In the genomic region with DNA sequence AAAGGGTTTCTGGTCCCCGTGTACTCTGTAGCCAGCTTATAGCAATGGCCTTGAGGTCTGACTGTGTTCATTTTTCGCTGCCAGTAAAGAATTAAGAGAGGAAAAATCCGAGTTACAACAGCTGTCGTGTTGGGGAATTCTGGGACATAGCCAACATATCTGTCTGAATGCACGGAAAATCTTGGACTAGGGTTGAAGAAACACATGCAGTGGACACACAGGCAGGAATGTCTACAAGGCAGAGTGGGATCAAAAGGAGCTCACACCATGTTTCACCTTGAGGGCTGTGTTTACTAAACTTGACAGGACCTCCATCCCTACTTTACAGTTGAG, we compare ENCODE assay signal across 8 mouse cellular contexts. TPM values are rescaled to one million over a fixed set of nuclear protein-coding genes. Genes with fewer than 3 reads are reported as not detected.
DNase-seq lines count a peak whose midpoint lies in the region; ATAC-seq and TF ChIP-seq lines count a peak whose summit lies in the region.

No protein-coding gene starts in this region.

- H3K27ac ChIP-seq in kidney, embryonic 14.5 days (ENCODE audit: low read depth, low read length), result no peak overlapping the region
- H3K27ac ChIP-seq in hindbrain, embryonic 12.5 days, result no peak overlapping the region
- H3K27ac ChIP-seq in midbrain, embryonic 12.5 days (replicated peaks), result no peak overlapping the region

- H3K36me3 ChIP-seq in kidney, embryonic 14.5 days (ENCODE audit: control insufficient read depth, insufficient read depth, low read length), result no peaks in the 10 kb centered on the region; the same call in 1 of the 2 replicates
- H3K36me3 ChIP-seq in hindbrain, embryonic 12.5 days, result peaks cover 12% of the 10 kb centered on the region; the same call in 1 of the 2 replicates
- H3K36me3 ChIP-seq in midbrain, embryonic 12.5 days, result peaks cover 8% of the 10 kb centered on the region; the same call in 1 of the 2 replicates

- H3K4me1 ChIP-seq in kidney, embryonic 14.5 days (ENCODE audit: control insufficient read depth, insufficient read depth, low read length), result no peaks in the 10 kb centered on the region
- H3K4me1 ChIP-seq in hindbrain, embryonic 12.5 days, result peaks cover 3% of the 10 kb centered on the region; the same call in 1 of the 2 replicates
- no peaks in the 10 kb centered on the region for H3K4me1 ChIP-seq in midbrain, embryonic 12.5 days

- peak overlapping the region; percentile 61 for H3K4me3 ChIP-seq in kidney, embryonic 14.5 days (ENCODE audit: low read length)
- H3K4me3 ChIP-seq in hindbrain, embryonic 12.5 days, result peak overlapping the region; percentile 64
- H3K4me3 ChIP-seq in midbrain, embryonic 12.5 days, result peak overlapping the region; percentile 72

- peak overlapping the region; percentile 62; the same call in 1 of the 2 replicates for H3K9ac ChIP-seq in kidney, embryonic 14.5 days (ENCODE audit: low read depth, low read length)
- peak overlapping the region; percentile 57 for H3K9ac ChIP-seq in hindbrain, embryonic 12.5 days
- H3K9ac ChIP-seq in midbrain, embryonic 12.5 days (replicated peaks), result peak overlapping the region; percentile 73

- ATAC-seq in kidney, embryonic 14.5 days (ENCODE audit: low FRiP score, low TSS enrichment), result no peak; the same call in 1 of the 2 replicates
- no peak for ATAC-seq in hindbrain, embryonic 12.5 days (ENCODE audit: low FRiP score)
- no peak for ATAC-seq in midbrain, embryonic 12.5 days (ENCODE audit: low FRiP score, low read depth)
- no peak for ATAC-seq in erythroblast, adult 5-6 weeks (replicated peaks; ENCODE audit: low FRiP score, poor library complexity, severe bottlenecking)
- no peak for ATAC-seq in megakaryocyte progenitor cell, adult 5-6 weeks (replicated peaks; ENCODE audit: poor library complexity)

- TF ChIP-seq CTCF in brain, embryonic 14.5 days (IDR thresholded peaks at IDR 0.05; ENCODE audit: borderline replicate concordance, extremely low read depth, insufficient read depth, insufficient read length), result no peak

- H3K4me2 ChIP-seq in kidney, embryonic 14.5 days (replicated peaks; ENCODE audit: low read depth, low read length), result peak overlapping the region; percentile 54
- H3K4me2 ChIP-seq in hindbrain, embryonic 12.5 days (replicated peaks), result peak overlapping the region; percentile 65
- H3K4me2 ChIP-seq in midbrain, embryonic 12.5 days (replicated peaks), result peak overlapping the region; percentile 59

- no peak for TF ChIP-seq POLR2A in brain, embryonic 14.5 days (IDR thresholded peaks at IDR 0.05; ENCODE audit: borderline replicate concordance, extremely low read depth, insufficient read depth, insufficient read length, poor library complexity, severe bottlenecking)

- DNase-seq in kidney, adult 18-20 months, result no peak
- DNase-seq in brain, embryonic 14.5 days (ENCODE audit: low read depth), result peak; percentile 14
- DNase-seq in embryo, embryonic 10.5 days (ENCODE audit: low spot score), result no peak

- H3K9me3 ChIP-seq in kidney, embryonic 14.5 days (ENCODE audit: control insufficient read depth, low read length), result no peaks in the 10 kb centered on the region
- H3K9me3 ChIP-seq in hindbrain, embryonic 12.5 days (replicated peaks), result no peaks in the 10 kb centered on the region
- no peaks in the 10 kb centered on the region for H3K9me3 ChIP-seq in midbrain, embryonic 12.5 days

- no peaks in the 10 kb centered on the region for H3K27me3 ChIP-seq in kidney, embryonic 14.5 days (ENCODE audit: control insufficient read depth, insufficient read depth, low read length)
- H3K27me3 ChIP-seq in hindbrain, embryonic 12.5 days, result no peaks in the 10 kb centered on the region
- no peaks in the 10 kb centered on the region for H3K27me3 ChIP-seq in midbrain, embryonic 12.5 days

- 30% methylated on average over 5 of the region's 5 CpGs for WGBS in kidney, embryonic 14.5 days
- 29% methylated on average over 5 of the region's 5 CpGs for WGBS in hindbrain, embryonic 12.5 days
- WGBS in midbrain, embryonic 12.5 days, result 27% methylated on average over 5 of the region's 5 CpGs

RNA-seq across cellular contexts. Expression of a gene that starts 0.7 kb away (rescaled TPM):
- polyA plus RNA-seq in kidney, embryonic 14.5 days (2014; fragmentation: Nextera tagmentation; extraction: Ambion mirVana), result 4.7 and 5.6 TPM in 2 replicates
- 3.8 and 4.2 TPM in 2 replicates for polyA plus RNA-seq in brain, embryonic 14.5 days (2012; rRNA removed)
- 6.2 and 7.1 TPM in 2 replicates for polyA plus RNA-seq in hindbrain, embryonic 12.5 days (2016; fragmentation: Nextera tagmentation; extraction: Ambion mirVana)
- 4.8 and 5.1 TPM in 2 replicates for polyA plus RNA-seq in midbrain, embryonic 12.5 days (2016; fragmentation: Nextera tagmentation; extraction: Ambion mirVana)
- total RNA-seq in erythroblast, adult 5-6 weeks (2015; ENCODE audit: low replicate concordance), result 2.3 TPM in 1 of 2 replicates, not detected in the other
- total RNA-seq in erythroblast, adult 5-6 weeks (2017; ENCODE audit: low replicate concordance), result 0.60 TPM in 1 of 2 replicates, not detected in the other
- 6.4 and 8.3 TPM in 2 replicates for total RNA-seq in megakaryocyte progenitor cell, adult 5-6 weeks (2015)
- total RNA-seq in megakaryocyte progenitor cell, adult 5-6 weeks (2017), result 4.9 and 7.2 TPM in 2 replicates

RNA-seq across cellular contexts. Expression of a gene that starts 20.6 kb away (rescaled TPM):
- polyA plus RNA-seq in kidney, embryonic 14.5 days (2014; fragmentation: Nextera tagmentation; extraction: Ambion mirVana), result 1.3 and 2.1 TPM in 2 replicates
- 1.4 and 1.6 TPM in 2 replicates for polyA plus RNA-seq in brain, embryonic 14.5 days (2012; rRNA removed)
- 1.4 and 1.8 TPM in 2 replicates for polyA plus RNA-seq in hindbrain, embryonic 12.5 days (2016; fragmentation: Nextera tagmentation; extraction: Ambion mirVana)
- polyA plus RNA-seq in midbrain, embryonic 12.5 days (2016; fragmentation: Nextera tagmentation; extraction: Ambion mirVana), result 0.83 and 1.7 TPM in 2 replicates
- total RNA-seq in erythroblast, adult 5-6 weeks (2015; ENCODE audit: low replicate concordance), result 1.5 and 3.1 TPM in 2 replicates
- 1.4 TPM in 1 of 2 replicates, not detected in the other for total RNA-seq in erythroblast, adult 5-6 weeks (2017; ENCODE audit: low replicate concordance)
- 2.2 and 4.7 TPM in 2 replicates for total RNA-seq in megakaryocyte progenitor cell, adult 5-6 weeks (2015)
- 0.58 and 3.6 TPM in 2 replicates for total RNA-seq in megakaryocyte progenitor cell, adult 5-6 weeks (2017)

RNA-seq across cellular contexts. Expression of a gene that starts 52.2 kb away (rescaled TPM):
- polyA plus RNA-seq in kidney, embryonic 14.5 days (2014; fragmentation: Nextera tagmentation; extraction: Ambion mirVana), result 1.7 and 2.9 TPM in 2 replicates
- polyA plus RNA-seq in brain, embryonic 14.5 days (2012; rRNA removed), result 2.6 and 3.7 TPM in 2 replicates
- 2.4 and 3.4 TPM in 2 replicates for polyA plus RNA-seq in hindbrain, embryonic 12.5 days (2016; fragmentation: Nextera tagmentation; extraction: Ambion mirVana)
- 2.7 and 2.8 TPM in 2 replicates for polyA plus RNA-seq in midbrain, embryonic 12.5 days (2016; fragmentation: Nextera tagmentation; extraction: Ambion mirVana)
- total RNA-seq in erythroblast, adult 5-6 weeks (2015; ENCODE audit: low replicate concordance), result 3.8 and 6.0 TPM in 2 replicates
- 0.68 and 1.5 TPM in 2 replicates for total RNA-seq in erythroblast, adult 5-6 weeks (2017; ENCODE audit: low replicate concordance)
- 4.1 and 4.7 TPM in 2 replicates for total RNA-seq in megakaryocyte progenitor cell, adult 5-6 weeks (2015)
- total RNA-seq in megakaryocyte progenitor cell, adult 5-6 weeks (2017), result 4.3 and 8.5 TPM in 2 replicates

RNA-seq across cellular contexts. Expression of a gene that starts 57.6 kb away (rescaled TPM):
- 0.43 and 0.45 TPM in 2 replicates for polyA plus RNA-seq in kidney, embryonic 14.5 days (2014; fragmentation: Nextera tagmentation; extraction: Ambion mirVana)
- polyA plus RNA-seq in brain, embryonic 14.5 days (2012; rRNA removed), result 0.03 and 0.25 TPM in 2 replicates
- 0.15 TPM in 1 of 2 replicates, not detected in the other for polyA plus RNA-seq in hindbrain, embryonic 12.5 days (2016; fragmentation: Nextera tagmentation; extraction: Ambion mirVana)
- polyA plus RNA-seq in midbrain, embryonic 12.5 days (2016; fragmentation: Nextera tagmentation; extraction: Ambion mirVana), result 0.17 and 0.19 TPM in 2 replicates
- 0.42 and 0.96 TPM in 2 replicates for total RNA-seq in erythroblast, adult 5-6 weeks (2015; ENCODE audit: low replicate concordance)
- total RNA-seq in erythroblast, adult 5-6 weeks (2017; ENCODE audit: low replicate concordance), result 0.51 TPM in 1 of 2 replicates, not detected in the other
- 1.3 and 1.6 TPM in 2 replicates for total RNA-seq in megakaryocyte progenitor cell, adult 5-6 weeks (2015)
- total RNA-seq in megakaryocyte progenitor cell, adult 5-6 weeks (2017), result 0.20 TPM in 1 of 2 replicates, not detected in the other
